ENCODE assay signal across 12 mouse cellular contexts in genomic region chr7:97171719-97172118, GRCm38 (mm10).
A peak's percentile ranks its signal among the peaks of the same experiment; 100 is the strongest.
DNase-seq lines count a peak whose midpoint lies in the region; ATAC-seq lines count a peak whose summit lies in the region.
"Had no signal": no experiment of that assay in that cellular context is flagged by ENCODE, and none has a peak within 500 bp of the region (broad histone marks: within the 10 kb centered on the region; RNA-seq: fewer than 3 reads in every experiment).

No protein-coding gene starts in this region.

- peak overlapping the region; percentile 2 for H3K27ac ChIP-seq in hindbrain, embryonic 13.5 days
- no peak overlapping the region for H3K27ac ChIP-seq in hindbrain, embryonic 16.5 days (ENCODE audit: low read depth, low read length)
- H3K27ac ChIP-seq in liver, embryonic 12.5 days, result peak overlapping the region; percentile 64
- H3K27ac ChIP-seq: forebrain, embryonic 15.5 days; neural tube, embryonic 12.5 days had no signal

- H3K9ac ChIP-seq in hindbrain, embryonic 13.5 days, result no peak overlapping the region
- H3K9ac ChIP-seq in hindbrain, embryonic 16.5 days (ENCODE audit: low read depth, low read length), result no peak overlapping the region
- no peak overlapping the region for H3K9ac ChIP-seq in liver, embryonic 12.5 days
- H3K9ac ChIP-seq: forebrain, embryonic 15.5 days; neural tube, embryonic 12.5 days had no signal

- H3K4me3 ChIP-seq in hindbrain, embryonic 13.5 days, result no peak overlapping the region
- H3K4me3 ChIP-seq in hindbrain, embryonic 16.5 days (ENCODE audit: low read length), result no peak overlapping the region
- no peak overlapping the region for H3K4me3 ChIP-seq in liver, embryonic 12.5 days
- H3K4me3 ChIP-seq: forebrain, embryonic 15.5 days; neural tube, embryonic 12.5 days had no signal

- 83% methylated on average over 4 of the region's 4 CpGs for WGBS in hindbrain, embryonic 13.5 days
- WGBS in hindbrain, embryonic 16.5 days, result 78% methylated on average over 4 of the region's 4 CpGs
- WGBS in liver, embryonic 12.5 days (ENCODE audit: insufficient replicate concordance), result 12% methylated on average over 4 of the region's 4 CpGs

- ATAC-seq in hindbrain, embryonic 13.5 days (ENCODE audit: low FRiP score), result no peak
- no peak for ATAC-seq in hindbrain, embryonic 16.5 days
- ATAC-seq in liver, embryonic 12.5 days, result 0 out of 2 replicates have a peak, but pooled peaks have one; percentile 21
- ATAC-seq: forebrain, embryonic 15.5 days had no signal

- 0 out of 2 replicates have a peak, but pooled peaks cover 3% of the 10 kb centered on the region for H3K4me1 ChIP-seq in hindbrain, embryonic 13.5 days (replicated peaks)
- no peaks in the 10 kb centered on the region for H3K4me1 ChIP-seq in hindbrain, embryonic 16.5 days (ENCODE audit: control insufficient read depth, insufficient read depth, low read depth, low read length)
- H3K4me1 ChIP-seq in liver, embryonic 12.5 days, result peaks cover 19% of the 10 kb centered on the region
- H3K4me1 ChIP-seq: forebrain, embryonic 15.5 days; neural tube, embryonic 12.5 days had no signal

- no peaks in the 10 kb centered on the region for H3K27me3 ChIP-seq in hindbrain, embryonic 13.5 days
- no peaks in the 10 kb centered on the region for H3K27me3 ChIP-seq in hindbrain, embryonic 16.5 days (replicated peaks; ENCODE audit: control insufficient read depth, insufficient read depth, low read length)
- no peaks in the 10 kb centered on the region for H3K27me3 ChIP-seq in liver, embryonic 12.5 days (replicated peaks)
- H3K27me3 ChIP-seq: forebrain, embryonic 15.5 days; neural tube, embryonic 12.5 days had no signal

- H3K9me3 ChIP-seq in hindbrain, embryonic 13.5 days, result no peaks in the 10 kb centered on the region
- no peaks in the 10 kb centered on the region for H3K9me3 ChIP-seq in hindbrain, embryonic 16.5 days (ENCODE audit: control insufficient read depth, low read length)
- H3K9me3 ChIP-seq in liver, embryonic 12.5 days (replicated peaks), result no peaks in the 10 kb centered on the region
- H3K9me3 ChIP-seq: forebrain, embryonic 15.5 days; neural tube, embryonic 12.5 days had no signal

- no peak overlapping the region for H3K4me2 ChIP-seq in hindbrain, embryonic 13.5 days
- no peak overlapping the region for H3K4me2 ChIP-seq in hindbrain, embryonic 16.5 days (ENCODE audit: low read length)
- H3K4me2 ChIP-seq in liver, embryonic 12.5 days, result peak overlapping the region; percentile 32
- H3K4me2 ChIP-seq: forebrain, embryonic 15.5 days; neural tube, embryonic 12.5 days had no signal

- no peaks in the 10 kb centered on the region for H3K36me3 ChIP-seq in hindbrain, embryonic 13.5 days
- no peaks in the 10 kb centered on the region for H3K36me3 ChIP-seq in hindbrain, embryonic 16.5 days (ENCODE audit: control insufficient read depth, insufficient read depth, low read length)
- no peaks in the 10 kb centered on the region for H3K36me3 ChIP-seq in liver, embryonic 12.5 days
- H3K36me3 ChIP-seq: forebrain, embryonic 15.5 days; neural tube, embryonic 12.5 days had no signal

- DNase-seq in lung, postnatal 14 days, result peak; percentile 3
- DNase-seq in lung, postnatal 36 days, result no peak
- peak; percentile 1 for DNase-seq in naive thymus-derived CD4-positive, alpha-beta T cell, adult 2 months (ENCODE audit: low read depth)
- no peak for DNase-seq in retina, postnatal 1 day
- no peak for DNase-seq in cerebellum, postnatal 14 days
- DNase-seq: cerebellum, adult 18-20 months; right cerebral cortex, adult 18-20 months had no signal

Comparison
In these comparisons a context has a peak if more than half of its experiments do, and no peak if none do; other contexts are left out.
1. DNase-seq: peak in lung, postnatal 14 days (single experiment) and naive thymus-derived CD4-positive, alpha-beta T cell, adult 2 months (single experiment); none in lung, postnatal 36 days (single experiment), retina, postnatal 1 day (single experiment) and cerebellum, postnatal 14 days (0 of 2).